Mouse (Mus musculus) testis, adult 2 months (tissue): ENCODE data around the gene Neurl4. TPM values are rescaled to one million over a fixed set of nuclear protein-coding genes. Genes with fewer than 3 reads are reported as not detected.

ENCODE experiments used
- H3K27ac ChIP-seq: fragments of 200-500 bp; 2 replicates; pipeline ENCODE4 v1.5.1; 2012; ENCODE audit warnings: low read depth, low read length; ENCODE audit not compliant: control insufficient read depth, insufficient read depth
- H3K27me3 ChIP-seq: fragments of 200-500 bp; 2 replicates; pipeline ENCODE4 v1.6.1; 2012; ENCODE audit warnings: mild to moderate bottlenecking, low read length, moderate library complexity; ENCODE audit not compliant: control insufficient read depth, insufficient read depth
- H3K36me3 ChIP-seq: fragments of 200-500 bp; 2 replicates; pipeline ENCODE4 v1.6.1; 2012; ENCODE audit warnings: mild to moderate bottlenecking, low read length; ENCODE audit not compliant: control insufficient read depth, insufficient read depth
- H3K4me1 ChIP-seq: fragments of 200-500 bp; 2 replicates; pipeline ENCODE4 v1.6.1; 2012; ENCODE audit warnings: low read length; ENCODE audit not compliant: control insufficient read depth, insufficient read depth
- H3K4me3 ChIP-seq: fragments of 200-500 bp; 2 replicates; pipeline ENCODE4 v1.5.1; 2012; ENCODE audit warnings: low read depth, mild to moderate bottlenecking, low read length, moderate library complexity, mixed read lengths; ENCODE audit not compliant: control insufficient read depth
- CTCF ChIP-seq: fragments of 200-500 bp; IDR thresholded peaks from 2 replicates; pipeline ENCODE4 v1.5.1; 2012; ENCODE audit warnings: low read depth, mild to moderate bottlenecking, inconsistent platforms, low read length, moderate library complexity; ENCODE audit not compliant: control insufficient read depth, insufficient read depth, insufficient replicate concordance
- POLR2A ChIP-seq: fragments of 200-500 bp; IDR thresholded peaks from 2 replicates; pipeline ENCODE4 v1.6.1; 2012; ENCODE audit warnings: low read depth, mild to moderate bottlenecking, inconsistent platforms, low read length, moderate library complexity; ENCODE audit not compliant: control insufficient read depth
- polyA plus RNA-seq: library from polyadenylated mRNA; depleted of rRNA; stranded (reverse); fragments of >200 nt; gene quantifications from 2 replicates; pipeline ENCODE4 v1.2.3, GENCODE M21; 2012

Gene Neurl4
- polyA plus RNA-seq, 1 experiment: 57.7 TPM

GRCm38 (mm10) chr11:69935137-69935879 is 34.4 kb downstream of the Neurl4 start, which contains the start of gene Ybx2:
TSS of gene Ybx2 (plus strand) at chr11:69935796.
- Histone ChIP-seq H3K36me3 (peaks cover 2% of the 10 kb centered on the region; the same call in 1 of the 2 replicates), H3K4me3 (peak within 1 kb of the TSS; percentile 91), H3K4me1 (peaks cover 6% of the 10 kb centered on the region), H3K27me3 (no peaks in the 10 kb centered on the region), H3K27ac (peak within 1 kb of the TSS; percentile 98)
- TF ChIP-seq POLR2A (peak; percentile 59; the same call in 1 of the 2 replicates), CTCF (no peak)

GRCm38 (mm10) chr11:69936156-69936555 is 35.3 kb downstream of the Neurl4 start:
- Histone ChIP-seq H3K4me1 (peaks cover 8% of the 10 kb centered on the region), H3K4me3 (peak overlapping the region; percentile 91), H3K27ac (peak overlapping the region; percentile 91), H3K27me3 (no peaks in the 10 kb centered on the region), H3K36me3 (peaks cover 5% of the 10 kb centered on the region)
- TF ChIP-seq POLR2A (no peak), CTCF (no peak)

GRCm38 (mm10) chr11:69936714-69937347 is 36.0 kb downstream of the Neurl4 start:
- H3K4me3 ChIP-seq: peak overlapping the region; percentile 91
- H3K27me3 ChIP-seq: no peaks in the 10 kb centered on the region
- peaks cover 8% of the 10 kb centered on the region for H3K4me1 ChIP-seq
- TF ChIP-seq POLR2A: no peak
- H3K36me3 ChIP-seq: peaks cover 5% of the 10 kb centered on the region
- peak overlapping the region; percentile 91 for H3K27ac ChIP-seq

- peaks cover 8% of the 10 kb centered on the region for H3K4me1 ChIP-seq
- peak overlapping the region; percentile 91 for H3K4me3 ChIP-seq
- H3K27me3 ChIP-seq: no peaks in the 10 kb centered on the region
- TF ChIP-seq POLR2A (no peak), CTCF (no peak)
- H3K36me3 ChIP-seq: peaks cover 5% of the 10 kb centered on the region
- H3K27ac ChIP-seq: no peak overlapping the region
Measured at GRCm38 (mm10) chr11:69937385-69937784, 36.5 kb downstream of the Neurl4 start.

- peaks cover 8% of the 10 kb centered on the region for H3K4me1 ChIP-seq
- H3K27ac ChIP-seq: no peak overlapping the region
- H3K36me3 ChIP-seq: peaks cover 5% of the 10 kb centered on the region
- no peaks in the 10 kb centered on the region for H3K27me3 ChIP-seq
- TF ChIP-seq POLR2A (no peak), CTCF (no peak)
- H3K4me3 ChIP-seq: no peak overlapping the region
Measured at GRCm38 (mm10) chr11:69937834-69938233, 37.0 kb downstream of the Neurl4 start.

GRCm38 (mm10) chr11:69938401-69938979 is 37.6 kb downstream of the Neurl4 start:
- peaks cover 8% of the 10 kb centered on the region for H3K4me1 ChIP-seq
- no peaks in the 10 kb centered on the region for H3K27me3 ChIP-seq
- TF ChIP-seq POLR2A (no peak), CTCF (no peak)
- no peak overlapping the region for H3K27ac ChIP-seq
- H3K4me3 ChIP-seq: no peak overlapping the region
- H3K36me3 ChIP-seq: peaks cover 5% of the 10 kb centered on the region

GRCm38 (mm10) chr11:69939181-69939580 is 38.3 kb downstream of the Neurl4 start:
- no peaks in the 10 kb centered on the region for H3K27me3 ChIP-seq
- TF ChIP-seq POLR2A: no peak
- TF ChIP-seq CTCF: no peak
- H3K4me1 ChIP-seq: peaks cover 8% of the 10 kb centered on the region
- H3K4me3 ChIP-seq: no peak overlapping the region
- H3K36me3 ChIP-seq: peaks cover 5% of the 10 kb centered on the region
- H3K27ac ChIP-seq: no peak overlapping the region
